Mouse (Mus musculus) kidney, postnatal 0 days (tissue): Measurements from ENCODE around the gene Cd27. TPM values are rescaled to one million over a fixed set of nuclear protein-coding genes. Genes with fewer than 3 reads are reported as not detected.

Experiments
- ATAC-seq: fragments of 200-750 bp; cut with Nextera tagmentation; replicated peaks from 2 replicates; pipeline ENCODE4 v1.8.0; 2017; ENCODE audit warnings: low read depth, moderate number of reproducible peaks, moderate TSS enrichment, moderate library complexity; ENCODE audit not compliant: low FRiP score
- DNase-seq: peaks from one replicate; pipeline ENCODE4 v3.0.0-alpha.2; 2016; ENCODE audit warnings: low spot score
- H3K27ac ChIP-seq: fragments of 300-500 bp; sonication (generic); 2 replicates; pipeline ENCODE4 v1.5.1; 2014; ENCODE audit warnings: mild to moderate bottlenecking
- H3K27me3 ChIP-seq: fragments of 300-500 bp; sonication (generic); 2 replicates; pipeline ENCODE4 v1.6.1; 2014; ENCODE audit warnings: low read length, mixed read lengths; ENCODE audit not compliant: insufficient read depth
- H3K36me3 ChIP-seq: fragments of 300-500 bp; sonication (generic); 2 replicates; pipeline ENCODE4 v1.6.1; 2014; ENCODE audit warnings: low read length, mixed read lengths; ENCODE audit not compliant: insufficient read depth
- H3K4me1 ChIP-seq: fragments of 300-500 bp; sonication (generic); replicated peaks from 2 replicates; pipeline ENCODE4 v1.6.1; 2014; ENCODE audit warnings: antibody characterized with exemption, low read length, mixed read lengths; ENCODE audit not compliant: insufficient read depth
- H3K4me2 ChIP-seq: fragments of 300-500 bp; sonication (generic); 2 replicates; pipeline ENCODE4 v1.6.1; 2014; ENCODE audit warnings: mild to moderate bottlenecking, low read length, moderate library complexity, mixed read lengths
- H3K4me3 ChIP-seq: fragments of 300-500 bp; sonication (generic); replicated peaks from 2 replicates; pipeline ENCODE4 v1.5.1; 2014; ENCODE audit warnings: low read depth, low read length
- H3K9ac ChIP-seq: fragments of 300-500 bp; sonication (generic); 2 replicates; pipeline ENCODE4 v1.6.1; 2014; ENCODE audit warnings: low read depth, low read length
- H3K9me3 ChIP-seq: fragments of 300-500 bp; sonication (generic); replicated peaks from 2 replicates; pipeline ENCODE4 v1.6.1; 2016; ENCODE audit warnings: low read length, inconsistent platforms, mixed read lengths
- CTCF ChIP-seq: IDR thresholded peaks from 2 replicates; pipeline ENCODE4 v1.5.1; 2016; ENCODE audit warnings: antibody characterized with exemption, low read depth, mild to moderate bottlenecking, moderate library complexity
- WGBS: fragments of 180-500 bp; shearing (Covaris S2); extraction: QIAGEN DNeasy Blood & Tissue Kit; methylation state at CpG from one replicate; pipeline ENCODE4 v1.1.7; 2014; 5-methylcytosine and 5-hydroxymethylcytosine counted together
- polyA plus RNA-seq: library from polyadenylated mRNA; unstranded; fragments of >200 nt; fragmentation: Nextera tagmentation; extraction: Ambion mirVana; gene quantifications from 2 replicates; pipeline ENCODE4 v1.2.1, GENCODE M21; 2015

The Cd27 gene
- polyA plus RNA-seq, 1 experiment from 2014 or later: 0.93 TPM

GRCm38 (mm10) chr6:125252711-125253110 lies 15.9 kb upstream of the Cd27 start:
- Histone ChIP-seq H3K4me2 (no peak overlapping the region), H3K27ac (no peak overlapping the region), H3K9ac (no peak overlapping the region), H3K4me1 (no peaks in the 10 kb centered on the region; the same call in 1 of the 2 replicates), H3K4me3 (no peak overlapping the region), H3K9me3 (no peaks in the 10 kb centered on the region), H3K36me3 (no peaks in the 10 kb centered on the region), H3K27me3 (no peaks in the 10 kb centered on the region)
- DNase-seq (no peak), ATAC-seq (no peak)
- WGBS: 76% methylated on average over 8 of the region's 8 CpGs
- TF ChIP-seq CTCF: no peak

- H3K27me3 ChIP-seq: no peaks in the 10 kb centered on the region
- no peak for ATAC-seq
- H3K4me1 ChIP-seq: no peaks in the 10 kb centered on the region; the same call in 1 of the 2 replicates
- H3K9me3 ChIP-seq: no peaks in the 10 kb centered on the region
- no peak overlapping the region for H3K4me3 ChIP-seq
- no peak overlapping the region for H3K4me2 ChIP-seq
- DNase-seq: no peak
- H3K27ac ChIP-seq: no peak overlapping the region
- H3K9ac ChIP-seq: no peak overlapping the region
- TF ChIP-seq CTCF: no peak
- 75% methylated on average over 3 of the region's 3 CpGs for WGBS
- no peaks in the 10 kb centered on the region for H3K36me3 ChIP-seq
These were observed 15.5 kb upstream of the Cd27 start for GRCm38 (mm10) chr6:125252285-125252684.

- Histone ChIP-seq H3K4me1 (no peaks in the 10 kb centered on the region), H3K9ac (no peak overlapping the region), H3K4me3 (no peak overlapping the region), H3K27ac (no peak overlapping the region), H3K9me3 (no peaks in the 10 kb centered on the region), H3K36me3 (no peaks in the 10 kb centered on the region), H3K27me3 (no peaks in the 10 kb centered on the region), H3K4me2 (no peak overlapping the region)
- ATAC-seq (no peak), DNase-seq (no peak)
- WGBS: 23% methylated on average over 1 of the region's 1 CpGs
- no peak for TF ChIP-seq CTCF
These were observed 7.7 kb upstream of the Cd27 start for GRCm38 (mm10) chr6:125244551-125244950.

- Histone ChIP-seq H3K27ac (no peak overlapping the region), H3K36me3 (no peaks in the 10 kb centered on the region), H3K4me2 (no peak overlapping the region), H3K9me3 (no peaks in the 10 kb centered on the region), H3K4me3 (no peak overlapping the region), H3K4me1 (no peaks in the 10 kb centered on the region), H3K27me3 (no peaks in the 10 kb centered on the region), H3K9ac (no peak overlapping the region)
- ATAC-seq (no peak), DNase-seq (no peak)
- WGBS: 84% methylated on average over 8 of the region's 8 CpGs
- TF ChIP-seq CTCF: no peak
These were observed 4.8 kb upstream of the Cd27 start for GRCm38 (mm10) chr6:125241566-125241965.

GRCm38 (mm10) chr6:125240617-125241016 lies 3.8 kb upstream of the Cd27 start:
- no peak for DNase-seq
- WGBS: 83% methylated on average over 5 of the region's 5 CpGs
- TF ChIP-seq CTCF: no peak

GRCm38 (mm10) chr6:125239547-125239946 lies 2.7 kb upstream of the Cd27 start:
- Histone ChIP-seq H3K9ac (no peak overlapping the region), H3K4me3 (no peak overlapping the region), H3K9me3 (no peaks in the 10 kb centered on the region), H3K4me1 (no peaks in the 10 kb centered on the region), H3K4me2 (no peak overlapping the region), H3K27me3 (no peaks in the 10 kb centered on the region), H3K27ac (no peak overlapping the region), H3K36me3 (no peaks in the 10 kb centered on the region)
- no peak for ATAC-seq
- 94% methylated on average over 5 of the region's 5 CpGs for WGBS
- TF ChIP-seq CTCF: no peak
- DNase-seq: no peak

More at GRCm38 (mm10) chr6:125240617-125241016, 3.8 kb upstream of the Cd27 start:
- H3K27ac ChIP-seq: no peak overlapping the region
- H3K4me1 ChIP-seq: no peaks in the 10 kb centered on the region
- H3K4me2 ChIP-seq: no peak overlapping the region
- no peaks in the 10 kb centered on the region for H3K27me3 ChIP-seq
- H3K4me3 ChIP-seq: no peak overlapping the region
- ATAC-seq: no peak
- H3K36me3 ChIP-seq: no peaks in the 10 kb centered on the region
- no peak overlapping the region for H3K9ac ChIP-seq
- H3K9me3 ChIP-seq: no peaks in the 10 kb centered on the region

- WGBS: 42% methylated on average over 6 of the region's 6 CpGs
- Histone ChIP-seq H3K27ac (no peak overlapping the region), H3K9ac (no peak overlapping the region), H3K36me3 (no peaks in the 10 kb centered on the region), H3K4me1 (no peaks in the 10 kb centered on the region), H3K27me3 (no peaks in the 10 kb centered on the region), H3K4me3 (no peak overlapping the region), H3K9me3 (no peaks in the 10 kb centered on the region), H3K4me2 (no peak overlapping the region)
- ATAC-seq: no peak
- DNase-seq: no peak
- peak; percentile 9; the same call in 1 of the 2 replicates for TF ChIP-seq CTCF
These were observed 1.6 kb upstream of the Cd27 start for GRCm38 (mm10) chr6:125238396-125238795.
